Mouse (Mus musculus) intestine, postnatal 0 days (tissue): ENCODE data around the gene Pigx. TPM values are rescaled to one million over a fixed set of nuclear protein-coding genes. Genes with fewer than 3 reads are reported as not detected.
A peak's percentile ranks its signal among the peaks of the same experiment; 100 is the strongest.
"Not testable (repeated sequence)": the region's sequence is repeated elsewhere in the genome, so short reads cannot be mapped to it uniquely, and the experiment has no call there.

Experiments
- ATAC-seq: fragments of 200-750 bp; cut with Nextera tagmentation; 2 replicates; pipeline ENCODE4 v1.8.0; 2017; ENCODE audit warnings: mild to moderate bottlenecking, moderate TSS enrichment, moderate library complexity
- H3K27ac ChIP-seq: fragments of 300-500 bp; sonication (generic); 2 replicates; pipeline ENCODE4 v1.5.1; 2014; ENCODE audit warnings: mild to moderate bottlenecking, low read depth, low read length, moderate library complexity
- H3K27me3 ChIP-seq: fragments of 300-500 bp; sonication (generic); replicated peaks from 2 replicates; pipeline ENCODE4 v1.6.1; 2014; ENCODE audit warnings: low read length, mixed read lengths; ENCODE audit not compliant: control insufficient read depth, insufficient read depth
- H3K36me3 ChIP-seq: fragments of 300-500 bp; sonication (generic); 2 replicates; pipeline ENCODE4 v1.6.1; 2014; ENCODE audit warnings: mild to moderate bottlenecking, moderate library complexity; ENCODE audit not compliant: control insufficient read depth, insufficient read depth
- H3K4me1 ChIP-seq: fragments of 300-500 bp; sonication (generic); replicated peaks from 2 replicates; pipeline ENCODE4 v1.6.1; 2014; ENCODE audit warnings: antibody characterized with exemption, low read length, mixed read lengths; ENCODE audit not compliant: control insufficient read depth, insufficient read depth
- H3K4me2 ChIP-seq: fragments of 300-500 bp; sonication (generic); replicated peaks from 2 replicates; pipeline ENCODE4 v1.6.1; 2014; ENCODE audit warnings: low read depth, mild to moderate bottlenecking, moderate library complexity
- H3K4me3 ChIP-seq: fragments of 300-500 bp; sonication (generic); 2 replicates; pipeline ENCODE4 v1.5.1; 2014; ENCODE audit warnings: low read depth, low read length
- H3K9ac ChIP-seq: fragments of 300-500 bp; sonication (generic); 2 replicates; pipeline ENCODE4 v1.6.1; 2014; ENCODE audit warnings: mild to moderate bottlenecking, low read depth, low read length
- H3K9me3 ChIP-seq: fragments of 300-500 bp; sonication (generic); 2 replicates; pipeline ENCODE4 v1.6.1; 2016; ENCODE audit warnings: mixed run types; ENCODE audit not compliant: control insufficient read depth
- CTCF ChIP-seq: sonication (generic); IDR thresholded peaks from 2 replicates; pipeline ENCODE4 v1.5.1; 2016; ENCODE audit warnings: low read depth, mild to moderate bottlenecking, control low read depth, antibody characterized with exemption, moderate library complexity
- WGBS: fragments of 180-500 bp; shearing (Covaris S2); extraction: QIAGEN DNeasy Blood & Tissue Kit; methylation state at CpG from one replicate; pipeline ENCODE4 v1.1.7; 2014; 5-methylcytosine and 5-hydroxymethylcytosine counted together
- polyA plus RNA-seq: library from polyadenylated mRNA; unstranded; fragments of >200 nt; fragmentation: Nextera tagmentation; extraction: Ambion mirVana; gene quantifications from 2 replicates; pipeline ENCODE4 v1.2.1, GENCODE M21; 2015

Gene Pigx
- polyA plus RNA-seq, 1 experiment from 2014 or later: 68.1 TPM

- no peak for TF ChIP-seq CTCF
- no peak for ATAC-seq
- Histone ChIP-seq H3K27ac (peak overlapping the region; percentile 100), H3K36me3 (no peaks in the 10 kb centered on the region; the same call in 1 of the 2 replicates), H3K4me3 (peak overlapping the region; percentile 97), H3K9me3 (no peaks in the 10 kb centered on the region), H3K4me1 (0 out of 2 replicates have a peak, but pooled peaks cover 6% of the 10 kb centered on the region), H3K4me2 (peak overlapping the region; percentile 64), H3K27me3 (no peaks in the 10 kb centered on the region), H3K9ac (peak overlapping the region; percentile 94)
- under 1% methylated on average over 27 of the region's 30 CpGs for WGBS
These were observed 21.0 kb downstream of the Pigx start for GRCm38 (mm10) chr16:32078408-32078990.

GRCm38 (mm10) chr16:32077648-32078407 lies 21.7 kb downstream of the Pigx start:
- Histone ChIP-seq H3K9ac (peak overlapping the region; percentile 94), H3K36me3 (no peaks in the 10 kb centered on the region), H3K9me3 (no peaks in the 10 kb centered on the region), H3K4me1 (0 out of 2 replicates have a peak, but pooled peaks cover 6% of the 10 kb centered on the region), H3K4me2 (peak overlapping the region; percentile 64), H3K27me3 (no peaks in the 10 kb centered on the region), H3K4me3 (peak overlapping the region; percentile 97), H3K27ac (peak overlapping the region; percentile 100)
- no peak for ATAC-seq
- WGBS: under 1% methylated on average over 13 of the region's 13 CpGs
- TF ChIP-seq CTCF: no peak

GRCm38 (mm10) chr16:32076406-32076805 lies 23.1 kb downstream of the Pigx start:
- no peak for TF ChIP-seq CTCF
- no peak overlapping the region; the same call in 1 of the 2 replicates for H3K4me3 ChIP-seq
- ATAC-seq: no peak
- H3K4me2 ChIP-seq: peak overlapping the region; percentile 64
- H3K27ac ChIP-seq: no peak overlapping the region
- no peaks in the 10 kb centered on the region for H3K36me3 ChIP-seq
- H3K27me3 ChIP-seq: no peaks in the 10 kb centered on the region
- H3K9ac ChIP-seq: no peak overlapping the region
- 0 out of 2 replicates have a peak, but pooled peaks cover 6% of the 10 kb centered on the region for H3K4me1 ChIP-seq
- no peaks in the 10 kb centered on the region for H3K9me3 ChIP-seq
- WGBS: 20% methylated on average over 3 of the region's 3 CpGs

- no peak for TF ChIP-seq CTCF
- ATAC-seq: no peak
- Histone ChIP-seq H3K27ac (no peak overlapping the region), H3K4me1 (0 out of 2 replicates have a peak, but pooled peaks cover 6% of the 10 kb centered on the region), H3K9me3 (no peaks in the 10 kb centered on the region), H3K4me3 (no peak overlapping the region), H3K27me3 (no peaks in the 10 kb centered on the region), H3K9ac (no peak overlapping the region), H3K36me3 (no peaks in the 10 kb centered on the region), H3K4me2 (no peak overlapping the region)
- WGBS: 12% methylated on average over 1 of the region's 1 CpGs
These were observed 23.8 kb downstream of the Pigx start for GRCm38 (mm10) chr16:32075762-32076161.

GRCm38 (mm10) chr16:32070070-32070469 lies 29.5 kb downstream of the Pigx start:
- not testable (repeated sequence) for H3K9ac ChIP-seq, H3K27ac ChIP-seq, H3K4me3 ChIP-seq, H3K4me1 ChIP-seq, H3K9me3 ChIP-seq, H3K27me3 ChIP-seq, H3K36me3 ChIP-seq
- 11% methylated on average over 4 of the region's 4 CpGs for WGBS
- peak; percentile 71 for ATAC-seq
- peak overlapping the region; percentile 42; the same call in 1 of the 2 replicates for H3K4me2 ChIP-seq

GRCm38 (mm10) chr16:32068389-32069300 lies 30.9 kb downstream of the Pigx start:
- ATAC-seq: peak; percentile 79

More at GRCm38 (mm10) chr16:32068389-32069300, 30.9 kb downstream of the Pigx start:
- no peak overlapping the region for H3K9ac ChIP-seq
- peak overlapping the region; percentile 27 for H3K4me2 ChIP-seq
- WGBS: 32% methylated on average over 12 of the region's 12 CpGs
- H3K27me3 ChIP-seq: no peaks in the 10 kb centered on the region
- TF ChIP-seq CTCF: 0 out of 2 replicates have a peak, but pooled peaks have one; percentile 22
- no peaks in the 10 kb centered on the region for H3K36me3 ChIP-seq
- peak overlapping the region; percentile 80 for H3K27ac ChIP-seq
- H3K4me1 ChIP-seq: peaks cover 9% of the 10 kb centered on the region
- no peaks in the 10 kb centered on the region for H3K9me3 ChIP-seq
- no peak overlapping the region for H3K4me3 ChIP-seq
